Mouse (Mus musculus): ENCODE data around the gene Zfp385b. TPM values are rescaled to one million over a fixed set of nuclear protein-coding genes. Genes with fewer than 3 reads are reported as not detected.

The Zfp385b gene
- polyA plus RNA-seq, 1 experiment, result 39.1 TPM

DNA sequence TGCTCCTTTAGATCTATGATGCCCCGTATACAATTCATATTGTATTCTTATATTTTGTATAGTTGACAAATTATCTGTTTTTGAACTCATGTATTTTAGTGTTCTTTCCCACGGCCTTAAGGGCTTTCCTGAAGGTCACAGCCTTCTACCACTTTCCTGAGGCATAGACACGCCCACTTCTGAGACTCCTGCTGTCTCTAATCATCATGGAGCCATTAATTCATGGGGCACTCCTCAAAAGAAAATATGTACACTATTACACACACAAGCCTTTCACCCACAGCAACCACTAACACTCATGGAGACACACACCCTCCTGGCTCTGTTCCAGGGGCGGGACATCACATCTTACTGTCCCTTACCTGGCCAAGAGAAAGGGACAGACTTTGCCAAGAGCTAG is 232.1 kb downstream of the Zfp385b start:
- peaks cover 4% of the 10 kb centered on the region for H3K4me1 ChIP-seq (ENCODE audit: control insufficient read depth, insufficient read depth, low read length)
- no peak overlapping the region for H3K27ac ChIP-seq (ENCODE audit: insufficient read depth, low read length)
- TF ChIP-seq POLR2A (IDR thresholded peaks at IDR 0.05; ENCODE audit: extremely low read depth, insufficient read depth, low read length) (no peak), CTCF (IDR thresholded peaks at IDR 0.05; ENCODE audit: extremely low read depth, insufficient read depth, low read length) (no peak)
- H3K4me3 ChIP-seq (ENCODE audit: insufficient read depth, low read length), result no peak overlapping the region

DNA sequence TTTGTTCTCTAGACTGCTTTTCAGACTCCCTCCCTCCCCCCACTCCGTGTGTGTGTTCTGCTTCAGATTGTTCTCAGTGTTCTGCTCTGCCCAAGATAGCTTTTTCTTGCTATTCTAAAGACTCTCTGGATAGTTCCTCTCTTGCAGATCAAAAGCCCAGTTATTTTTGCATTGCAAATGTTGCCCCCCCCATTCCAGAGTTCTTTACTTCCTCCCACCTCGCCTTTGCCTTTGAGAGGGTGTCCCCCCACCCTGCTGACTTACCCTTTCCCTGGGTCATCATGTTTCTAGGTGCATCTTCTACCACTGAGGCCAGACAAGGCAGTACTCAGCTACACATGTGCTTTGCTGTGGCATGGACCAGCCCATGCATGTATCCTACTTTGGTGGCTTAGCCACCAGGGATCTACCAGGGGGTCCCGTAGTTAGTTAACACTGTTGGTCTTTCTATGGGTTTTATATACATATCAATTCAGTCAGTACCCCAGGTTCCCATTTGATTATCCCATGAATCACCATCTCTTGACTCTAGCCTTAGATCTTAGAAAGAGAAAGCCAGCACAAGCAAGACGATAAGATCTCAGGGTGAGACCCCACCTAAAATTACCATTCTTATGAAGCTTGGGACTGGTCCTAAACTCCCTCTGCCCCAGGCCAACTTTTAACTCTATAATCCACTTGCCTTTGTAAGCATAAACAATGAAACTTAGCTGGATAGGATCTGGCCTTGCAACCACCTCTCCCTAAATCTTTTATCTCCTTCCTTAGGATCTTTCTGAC is 232.7 kb downstream of the Zfp385b start:
- TF ChIP-seq CTCF (IDR thresholded peaks at IDR 0.05; ENCODE audit: extremely low read depth, insufficient read depth, low read length), result no peak
- no peak for TF ChIP-seq POLR2A (IDR thresholded peaks at IDR 0.05; ENCODE audit: extremely low read depth, insufficient read depth, low read length)
- Histone ChIP-seq H3K4me3 (ENCODE audit: insufficient read depth, low read length) (no peak overlapping the region), H3K27ac (ENCODE audit: insufficient read depth, low read length) (no peak overlapping the region), H3K4me1 (ENCODE audit: control insufficient read depth, insufficient read depth, low read length) (peaks cover 4% of the 10 kb centered on the region)

DNA sequence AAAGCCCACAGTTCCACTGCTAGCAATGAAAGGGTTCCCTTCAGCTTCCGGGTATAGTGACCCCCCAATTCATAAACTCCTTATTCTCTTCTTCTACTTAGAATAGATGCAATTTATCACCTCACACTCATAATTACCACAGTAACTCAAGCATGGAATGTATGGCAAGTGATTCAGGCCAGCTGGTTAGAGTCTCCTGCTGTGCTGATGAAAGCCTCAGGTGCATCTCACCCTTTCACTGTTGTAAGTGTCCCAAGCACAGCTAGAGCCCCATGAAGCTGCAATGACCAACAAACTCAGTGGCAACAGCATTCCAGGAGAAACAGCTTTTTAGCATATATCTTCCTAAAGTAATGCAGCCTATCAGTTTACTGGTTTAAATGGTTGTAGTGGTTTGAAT is 235.9 kb downstream of the Zfp385b start:
- Histone ChIP-seq H3K4me3 (ENCODE audit: insufficient read depth, low read length) (no peak overlapping the region), H3K4me1 (ENCODE audit: control insufficient read depth, insufficient read depth, low read length) (peaks cover under 1% of the 10 kb centered on the region), H3K27ac (ENCODE audit: insufficient read depth, low read length) (no peak overlapping the region)
- TF ChIP-seq CTCF (IDR thresholded peaks at IDR 0.05; ENCODE audit: extremely low read depth, insufficient read depth, low read length), result no peak
- no peak for TF ChIP-seq POLR2A (IDR thresholded peaks at IDR 0.05; ENCODE audit: extremely low read depth, insufficient read depth, low read length)

DNA sequence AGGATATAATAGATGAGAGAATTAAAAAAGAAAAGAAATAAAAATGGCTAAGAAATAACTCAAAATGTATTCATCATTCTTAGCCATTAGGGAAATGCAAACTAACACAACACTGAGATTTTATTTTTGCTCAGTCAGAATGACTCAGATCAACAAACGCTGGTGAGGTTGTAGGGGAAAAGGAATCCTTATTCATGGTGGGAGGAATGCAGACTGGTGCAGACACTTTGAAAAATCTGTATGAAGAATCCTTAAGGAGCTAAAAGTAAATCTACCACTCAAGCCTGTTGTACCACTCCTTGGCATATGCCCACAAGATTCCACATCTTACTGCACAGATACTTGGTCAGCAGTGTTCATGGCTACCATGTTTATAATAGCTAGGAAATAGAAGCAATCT is 242.9 kb downstream of the Zfp385b start:
- H3K4me3 ChIP-seq (ENCODE audit: insufficient read depth, low read length), result no peak overlapping the region
- H3K27ac ChIP-seq (ENCODE audit: insufficient read depth, low read length), result no peak overlapping the region
- H3K4me1 ChIP-seq (ENCODE audit: control insufficient read depth, insufficient read depth, low read length), result peaks cover 2% of the 10 kb centered on the region; the same call in 1 of the 2 replicates
- TF ChIP-seq CTCF (IDR thresholded peaks at IDR 0.05; ENCODE audit: extremely low read depth, insufficient read depth, low read length) (no peak), POLR2A (IDR thresholded peaks at IDR 0.05; ENCODE audit: extremely low read depth, insufficient read depth, low read length) (no peak)

DNA sequence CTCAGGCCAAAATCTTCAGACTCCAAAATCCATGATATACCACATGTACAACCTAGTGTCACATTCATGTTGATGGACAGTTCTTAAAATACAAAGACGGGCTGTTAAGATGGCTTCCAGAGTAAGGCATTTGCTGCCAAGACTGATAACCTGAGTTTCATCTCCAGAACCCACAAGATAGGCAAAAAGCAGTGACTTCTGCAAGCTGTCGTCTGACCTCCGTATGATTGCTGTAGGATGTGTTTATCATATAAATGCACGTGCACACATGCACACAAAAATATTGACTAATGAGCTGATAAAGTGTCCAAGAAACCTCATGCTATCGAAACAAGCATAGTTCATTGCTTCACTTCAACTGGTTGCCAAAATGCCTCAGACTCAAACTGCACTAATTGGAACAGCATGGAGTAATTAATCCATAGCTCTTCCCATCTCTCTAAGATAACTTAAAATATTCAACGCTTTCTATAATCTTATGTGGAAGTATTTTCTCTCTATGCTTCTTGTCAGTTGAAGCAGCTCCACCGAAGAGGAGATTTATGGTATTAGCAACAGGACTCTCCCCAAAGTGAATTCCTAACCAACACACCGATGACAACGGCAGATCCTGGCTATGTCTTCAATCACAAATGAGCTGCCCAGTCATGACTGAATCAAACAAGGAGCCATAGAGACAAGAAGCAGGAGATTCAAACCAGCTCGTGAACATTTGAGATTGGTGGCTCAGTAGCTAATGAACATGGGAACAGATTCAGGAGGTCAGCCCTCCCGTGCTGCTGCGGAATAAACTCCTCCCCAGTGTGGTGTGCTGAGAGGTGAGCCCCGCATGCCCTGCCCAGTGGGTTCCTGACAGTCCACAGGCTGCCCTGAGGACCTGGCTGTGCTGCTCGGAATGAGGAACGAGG is 251.7 kb downstream of the Zfp385b start:
- Histone ChIP-seq H3K4me3 (ENCODE audit: insufficient read depth, low read length) (no peak overlapping the region), H3K4me1 (ENCODE audit: control insufficient read depth, insufficient read depth, low read length) (peaks cover 2% of the 10 kb centered on the region; the same call in 1 of the 2 replicates), H3K27ac (ENCODE audit: insufficient read depth, low read length) (no peak overlapping the region)
- TF ChIP-seq CTCF (IDR thresholded peaks at IDR 0.05; ENCODE audit: extremely low read depth, insufficient read depth, low read length) (no peak), POLR2A (IDR thresholded peaks at IDR 0.05; ENCODE audit: extremely low read depth, insufficient read depth, low read length) (no peak)

DNA sequence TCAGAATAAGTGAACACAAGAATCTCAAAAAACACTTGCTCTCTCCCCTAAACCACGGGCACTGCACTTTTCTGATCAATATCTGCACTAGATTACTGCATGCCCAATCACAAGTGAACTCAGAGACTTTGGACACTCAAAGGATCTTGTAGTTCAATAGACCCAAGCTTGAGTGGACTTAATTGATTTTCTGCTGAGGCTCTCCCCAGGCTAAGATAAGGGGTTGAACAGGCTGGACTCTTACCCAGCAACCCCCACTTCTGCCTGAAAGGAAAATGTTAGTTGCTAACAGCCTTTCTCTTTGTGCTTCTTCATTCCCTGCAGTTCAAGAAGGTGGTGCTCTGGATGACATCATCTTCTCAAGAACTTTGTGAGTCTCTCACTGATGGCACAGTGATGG is 255.7 kb downstream of the Zfp385b start:
- Histone ChIP-seq H3K4me1 (ENCODE audit: control insufficient read depth, insufficient read depth, low read length) (peaks cover 2% of the 10 kb centered on the region; the same call in 1 of the 2 replicates), H3K4me3 (ENCODE audit: insufficient read depth, low read length) (no peak overlapping the region), H3K27ac (ENCODE audit: insufficient read depth, low read length) (no peak overlapping the region)
- TF ChIP-seq POLR2A (IDR thresholded peaks at IDR 0.05; ENCODE audit: extremely low read depth, insufficient read depth, low read length) (no peak), CTCF (IDR thresholded peaks at IDR 0.05; ENCODE audit: extremely low read depth, insufficient read depth, low read length) (no peak)

DNA sequence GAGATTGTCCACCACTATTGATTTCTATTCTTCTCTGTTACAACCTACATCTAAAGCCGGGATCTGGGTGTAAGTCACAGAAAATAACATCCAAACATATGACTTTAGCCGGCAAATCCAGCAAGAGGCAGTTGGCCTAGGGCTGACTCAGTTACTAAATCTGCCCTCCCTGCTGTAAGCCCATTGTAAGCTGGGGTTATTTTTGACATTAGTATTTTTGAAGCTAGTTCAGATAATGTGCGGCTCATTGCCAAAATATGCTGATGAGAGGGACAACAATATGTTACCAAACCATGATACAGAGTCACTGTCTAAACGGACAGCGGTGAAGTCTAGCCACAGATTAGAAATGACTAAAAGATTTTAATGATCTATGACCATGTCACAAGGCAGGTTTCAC is 257.5 kb downstream of the Zfp385b start:
- peaks cover 2% of the 10 kb centered on the region; the same call in 1 of the 2 replicates for H3K4me1 ChIP-seq (ENCODE audit: control insufficient read depth, insufficient read depth, low read length)
- TF ChIP-seq CTCF (IDR thresholded peaks at IDR 0.05; ENCODE audit: extremely low read depth, insufficient read depth, low read length) (no peak), POLR2A (IDR thresholded peaks at IDR 0.05; ENCODE audit: extremely low read depth, insufficient read depth, low read length) (no peak)
- no peak overlapping the region for H3K4me3 ChIP-seq (ENCODE audit: insufficient read depth, low read length)
- H3K27ac ChIP-seq (ENCODE audit: insufficient read depth, low read length), result no peak overlapping the region

DNA sequence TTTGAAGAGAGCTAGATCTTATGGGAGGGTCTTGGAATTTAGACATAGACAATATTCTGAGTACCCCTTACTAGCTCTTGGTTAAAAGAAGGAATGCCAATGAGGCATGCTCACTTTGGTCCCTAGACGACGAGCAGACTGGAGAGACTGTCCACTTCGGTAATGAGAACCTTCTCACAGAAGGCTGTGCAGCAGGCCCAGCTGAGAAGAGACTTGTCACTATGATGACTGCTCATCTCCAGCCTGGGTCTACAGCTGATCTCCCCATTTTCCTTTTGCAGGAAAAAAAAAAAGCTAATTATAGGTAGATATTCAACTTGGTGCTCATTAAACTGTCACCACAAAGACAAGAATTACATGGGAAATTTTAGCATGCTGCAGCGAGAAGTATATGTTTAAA is 262.5 kb downstream of the Zfp385b start:
- Histone ChIP-seq H3K4me3 (ENCODE audit: insufficient read depth, low read length) (no peak overlapping the region), H3K4me1 (ENCODE audit: control insufficient read depth, insufficient read depth, low read length) (no peaks in the 10 kb centered on the region; the same call in 1 of the 2 replicates), H3K27ac (ENCODE audit: insufficient read depth, low read length) (no peak overlapping the region)
- no peak for TF ChIP-seq POLR2A (IDR thresholded peaks at IDR 0.05; ENCODE audit: extremely low read depth, insufficient read depth, low read length)
- no peak for TF ChIP-seq CTCF (IDR thresholded peaks at IDR 0.05; ENCODE audit: extremely low read depth, insufficient read depth, low read length)

DNA sequence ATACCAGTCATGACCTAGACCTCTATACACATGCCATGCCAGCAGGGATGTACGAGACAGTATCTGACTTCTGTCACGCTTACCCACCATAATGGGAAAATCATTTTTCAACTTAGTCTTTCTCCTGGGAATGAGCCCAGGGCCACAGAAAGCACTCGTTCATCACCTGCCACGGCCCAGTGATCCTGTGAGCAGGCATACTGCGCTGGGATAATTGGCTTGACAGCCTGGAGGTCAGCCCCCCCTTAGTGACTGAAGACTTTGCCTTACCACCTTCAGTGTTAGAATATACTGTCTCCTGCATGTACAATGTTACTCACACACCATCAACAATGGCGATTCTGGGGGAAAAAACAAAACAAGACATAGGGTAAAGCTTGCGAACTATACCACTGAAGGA is 263.5 kb downstream of the Zfp385b start:
- Histone ChIP-seq H3K27ac (ENCODE audit: insufficient read depth, low read length) (no peak overlapping the region), H3K4me1 (ENCODE audit: control insufficient read depth, insufficient read depth, low read length) (peaks cover 3% of the 10 kb centered on the region), H3K4me3 (ENCODE audit: insufficient read depth, low read length) (no peak overlapping the region)
- TF ChIP-seq CTCF (IDR thresholded peaks at IDR 0.05; ENCODE audit: extremely low read depth, insufficient read depth, low read length) (no peak), POLR2A (IDR thresholded peaks at IDR 0.05; ENCODE audit: extremely low read depth, insufficient read depth, low read length) (no peak)

Data from cortical plate, adult 2 months (tissue).